Mouse (Mus musculus): ENCODE results near the gene Strip1. TPM values are rescaled to one million over a fixed set of nuclear protein-coding genes. Genes with fewer than 3 reads are reported as not detected.
A peak's percentile ranks its signal among the peaks of the same experiment; 100 is the strongest.

Strip1 gene
- total RNA-seq, 2 experiments from 2014 or later: 18.5 to 26.1 TPM

DNA sequence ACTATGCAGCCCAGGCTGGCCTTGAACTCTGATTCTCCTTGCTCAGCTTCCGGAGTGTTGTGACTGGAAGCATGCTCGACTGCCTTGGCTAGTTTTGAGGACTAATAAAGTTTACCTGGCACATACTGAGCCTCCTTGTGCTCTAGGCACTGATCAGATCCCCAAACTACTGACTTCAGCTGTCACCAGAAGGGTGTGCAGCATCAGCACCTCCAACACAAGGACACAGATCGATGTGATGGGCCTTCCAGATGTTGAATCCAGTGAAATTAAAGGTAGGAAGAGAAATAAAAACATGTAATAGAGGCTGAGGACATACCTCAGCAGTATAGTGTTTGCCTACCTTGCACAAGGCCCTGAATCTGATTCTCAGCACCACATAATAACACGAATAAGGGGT is 2.1 kb downstream of the Strip1 start:
- ATAC-seq (replicated peaks; ENCODE audit: poor library complexity): no peak

DNA sequence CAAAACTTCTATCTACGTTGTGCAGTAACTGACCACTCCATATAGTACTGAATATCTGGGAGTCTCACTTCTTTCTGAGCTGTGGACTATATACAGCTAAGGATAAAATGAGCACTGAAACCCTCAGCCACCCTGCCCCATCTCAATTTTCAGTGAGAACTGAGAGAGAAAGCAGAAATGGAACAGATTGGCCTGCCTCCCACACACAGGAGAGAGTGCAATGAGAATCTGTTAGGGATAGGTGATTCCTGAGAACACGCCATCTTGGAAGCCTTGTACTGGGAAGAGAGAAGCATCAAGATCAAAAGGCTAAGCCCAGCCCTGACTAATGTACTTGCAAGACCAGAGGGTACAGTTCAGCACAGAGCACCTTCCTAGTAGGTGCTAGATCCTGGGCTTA is 2.9 kb downstream of the Strip1 start:
- no peak for ATAC-seq (replicated peaks; ENCODE audit: poor library complexity)

DNA sequence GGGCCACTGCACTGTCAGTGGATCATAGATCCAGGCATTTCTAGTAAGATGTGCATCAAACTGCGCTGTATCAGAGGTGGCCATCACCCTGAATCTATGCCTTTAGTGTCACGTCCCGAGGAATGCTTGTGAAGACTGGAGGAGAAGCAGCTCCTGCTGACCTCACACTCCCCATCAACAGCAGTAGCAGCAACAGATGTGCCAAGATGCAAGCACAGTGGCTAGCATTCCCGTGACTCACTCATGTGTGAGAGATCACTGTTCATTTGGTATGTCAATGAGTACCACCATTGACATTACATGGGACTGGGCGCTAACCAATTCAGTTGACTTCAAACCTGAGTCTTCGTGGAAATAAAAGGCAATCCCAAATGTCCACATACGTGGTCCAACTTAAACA is 3.9 kb downstream of the Strip1 start:
- no peak for ATAC-seq (replicated peaks; ENCODE audit: poor library complexity)

DNA sequence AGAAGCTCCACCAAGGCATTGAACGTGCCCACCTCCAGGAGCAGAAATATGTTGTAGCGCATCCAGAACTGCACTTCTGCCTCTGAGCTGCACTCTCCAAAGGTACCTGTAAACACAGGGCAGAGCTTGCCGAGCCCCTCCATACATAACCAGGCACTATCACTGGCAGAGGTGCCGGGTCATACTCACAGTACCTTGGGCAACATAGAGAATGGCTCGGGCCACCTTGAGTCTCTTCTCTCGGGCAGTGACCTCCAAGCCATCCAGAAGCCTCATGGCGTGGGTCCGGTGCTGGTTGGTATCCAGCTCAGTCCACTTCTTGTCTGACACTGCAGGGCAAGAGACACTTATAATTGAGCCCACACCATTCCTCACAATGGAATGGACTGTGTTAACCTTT is 4.7 kb downstream of the Strip1 start:
- ATAC-seq (replicated peaks; ENCODE audit: poor library complexity): no peak

DNA sequence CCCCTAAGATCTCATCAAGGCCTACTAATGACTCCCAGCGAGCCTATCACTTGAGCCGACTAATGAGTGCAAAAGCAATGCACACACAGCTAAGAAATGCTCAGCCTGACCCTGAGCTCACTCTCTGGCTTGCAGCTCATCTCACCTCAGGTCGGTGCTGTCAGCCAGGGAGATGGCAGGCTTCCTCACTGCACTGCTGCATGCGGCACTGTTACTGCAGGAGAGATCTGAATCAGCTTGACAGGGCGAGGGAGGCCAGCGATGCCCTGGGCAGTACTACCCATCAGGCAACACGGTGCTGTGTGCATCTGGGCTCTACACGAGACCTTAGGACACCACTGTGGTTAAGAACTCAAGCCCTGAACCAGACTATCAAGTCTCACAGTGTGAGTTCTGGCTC is 6.0 kb downstream of the Strip1 start:
- ATAC-seq (replicated peaks; ENCODE audit: poor library complexity): no peak

DNA sequence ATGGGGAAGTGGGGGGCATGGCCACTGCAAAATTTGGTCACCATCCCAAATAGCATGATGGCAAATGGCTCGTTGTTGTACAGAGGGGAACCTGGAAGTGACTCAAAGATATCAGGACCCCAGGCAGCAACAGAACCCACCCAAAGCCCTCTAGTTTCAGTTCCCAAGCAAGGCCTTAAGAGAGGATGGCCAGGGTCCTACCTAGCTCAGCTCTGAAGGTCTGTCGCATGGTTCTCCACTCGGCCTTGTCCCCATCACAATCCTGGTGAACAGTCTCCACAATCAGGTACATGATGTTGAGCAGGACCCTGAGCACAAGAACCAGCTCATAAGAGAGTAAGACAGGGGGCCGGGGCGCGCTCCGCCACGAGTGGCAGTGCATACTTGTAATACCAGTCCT is 7.1 kb downstream of the Strip1 start:
- no peak for ATAC-seq (replicated peaks; ENCODE audit: poor library complexity)

DNA sequence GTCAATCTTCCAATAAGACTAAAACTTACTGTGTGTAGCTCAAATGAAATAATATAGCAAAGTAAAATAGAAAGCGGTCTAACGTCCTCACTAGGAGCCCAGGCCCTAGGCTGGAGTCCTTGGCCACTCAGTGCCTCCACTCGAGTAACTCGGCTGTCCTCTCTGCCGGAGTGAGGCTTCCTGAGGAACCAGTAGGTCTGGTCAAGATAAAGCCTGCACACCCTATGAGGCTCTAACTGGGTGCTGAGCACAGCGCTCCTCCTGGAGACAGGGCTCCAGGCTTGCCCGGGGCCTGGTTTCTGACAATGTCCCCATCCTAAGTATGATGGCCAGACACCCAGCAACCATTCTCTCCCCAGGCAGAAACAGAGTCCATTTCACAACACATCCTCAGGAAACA is 9.0 kb downstream of the Strip1 start:
- ATAC-seq (replicated peaks; ENCODE audit: poor library complexity): no peak

DNA sequence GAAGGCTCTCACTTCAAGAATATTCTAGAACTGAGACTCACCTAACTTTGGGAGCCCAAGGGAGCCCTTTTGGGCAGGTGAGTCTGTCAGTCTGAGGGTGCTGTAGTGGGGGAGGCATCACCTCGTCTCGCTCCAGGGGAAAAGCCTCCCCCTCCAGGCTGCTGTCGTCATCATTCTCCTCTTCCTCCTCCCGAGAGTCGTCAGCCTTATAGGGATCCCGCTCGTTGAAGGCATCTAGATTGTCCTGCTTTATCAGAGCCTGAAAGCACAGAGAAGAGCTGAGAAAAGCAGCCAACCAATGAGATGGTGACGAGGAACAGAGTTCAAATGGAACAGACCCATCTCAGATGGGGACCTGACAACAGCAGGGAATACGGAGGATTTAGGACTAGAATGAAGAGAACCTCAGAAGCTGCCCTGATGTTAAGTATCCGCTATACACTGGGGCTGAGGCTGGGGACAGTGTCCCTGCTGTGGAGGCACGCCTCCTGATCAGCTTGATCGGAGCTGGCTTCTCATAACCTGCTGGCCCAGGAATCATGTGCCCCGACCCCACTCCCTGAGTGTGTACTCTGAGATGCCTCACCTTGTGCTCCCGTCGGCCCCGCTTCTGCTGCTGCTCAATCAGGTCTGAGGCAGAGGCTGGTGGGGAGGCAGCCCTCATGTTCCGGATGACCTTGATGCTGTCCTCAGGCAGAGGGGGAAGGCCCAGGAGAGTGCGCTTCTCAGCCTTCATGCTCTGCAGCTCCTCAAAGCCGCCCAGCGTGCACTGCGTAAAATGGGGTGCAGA is 10.0 kb downstream of the Strip1 start:
- ATAC-seq (replicated peaks; ENCODE audit: poor library complexity): no peak

DNA sequence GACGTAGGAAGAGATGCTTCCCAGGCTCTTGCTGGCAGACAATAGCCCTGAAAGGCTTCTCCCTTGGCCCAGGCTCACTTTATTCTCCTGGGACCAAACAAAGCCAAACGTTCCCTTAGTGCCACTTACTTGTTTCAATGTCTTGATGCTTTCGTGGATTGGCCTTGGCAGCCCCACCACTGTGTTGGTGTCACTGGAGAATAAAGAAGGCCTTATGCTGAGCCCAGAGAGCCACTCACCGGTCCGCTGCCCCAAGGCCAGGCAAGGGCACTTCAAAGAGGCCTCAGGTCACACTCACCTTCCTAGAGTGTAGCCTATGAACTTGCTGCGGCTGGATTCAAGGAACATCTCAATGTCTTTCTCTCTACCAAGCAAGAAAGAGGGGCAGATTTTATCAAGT is 11.6 kb downstream of the Strip1 start:
- no peak for ATAC-seq (replicated peaks; ENCODE audit: poor library complexity)

DNA sequence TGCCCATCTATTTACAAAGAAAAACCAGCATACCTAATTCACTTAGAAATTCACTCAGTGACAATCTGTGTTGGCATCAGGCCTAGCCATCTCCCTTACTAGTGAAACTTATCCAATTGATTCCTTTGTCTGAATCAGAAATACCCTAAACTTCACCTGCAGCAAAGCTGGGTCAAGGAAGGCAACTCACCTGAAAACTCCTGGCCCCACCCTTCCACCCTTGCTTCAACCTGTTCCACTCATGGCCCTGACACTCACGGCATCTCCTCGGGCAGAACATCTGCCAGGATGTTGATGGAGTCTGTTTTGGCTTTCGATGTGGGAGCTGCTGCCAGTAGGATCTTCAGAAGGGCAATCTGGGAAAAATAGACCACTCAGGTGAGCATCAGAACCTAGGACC is 13.7 kb downstream of the Strip1 start:
- ATAC-seq (replicated peaks; ENCODE audit: poor library complexity): no peak

DNA sequence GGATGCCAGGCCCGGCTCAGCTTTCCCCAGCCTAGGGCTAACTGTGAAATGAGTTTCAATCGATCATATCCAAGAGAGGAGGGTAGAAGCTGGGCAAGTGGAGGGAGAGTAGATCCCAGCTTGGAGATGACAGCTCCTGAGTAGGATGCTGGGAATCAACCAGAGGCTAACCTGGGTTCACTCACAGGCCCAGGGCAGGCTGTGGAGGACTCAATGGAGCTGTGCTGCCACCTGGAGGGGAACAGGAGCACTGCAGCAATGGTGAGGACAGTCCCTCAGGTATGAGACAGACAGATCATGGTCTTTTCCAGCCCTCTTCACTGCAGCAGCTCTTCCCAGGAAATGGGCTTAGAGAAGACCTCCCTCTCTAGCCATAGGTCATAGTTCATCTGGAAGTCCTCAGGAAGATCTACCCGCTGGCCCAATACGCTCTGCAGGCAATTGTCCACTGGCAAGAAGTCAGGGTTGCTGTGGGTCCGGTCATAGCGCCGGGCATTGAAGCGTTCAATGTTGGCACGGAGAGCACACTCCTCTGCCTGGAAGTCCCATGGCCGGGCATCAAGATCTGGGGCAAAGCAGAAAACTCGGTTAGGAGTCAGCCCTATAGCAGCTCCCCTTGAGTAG is 18.5 kb downstream of the Strip1 start:
- ATAC-seq (replicated peaks; ENCODE audit: poor library complexity): peak; percentile 95

DNA sequence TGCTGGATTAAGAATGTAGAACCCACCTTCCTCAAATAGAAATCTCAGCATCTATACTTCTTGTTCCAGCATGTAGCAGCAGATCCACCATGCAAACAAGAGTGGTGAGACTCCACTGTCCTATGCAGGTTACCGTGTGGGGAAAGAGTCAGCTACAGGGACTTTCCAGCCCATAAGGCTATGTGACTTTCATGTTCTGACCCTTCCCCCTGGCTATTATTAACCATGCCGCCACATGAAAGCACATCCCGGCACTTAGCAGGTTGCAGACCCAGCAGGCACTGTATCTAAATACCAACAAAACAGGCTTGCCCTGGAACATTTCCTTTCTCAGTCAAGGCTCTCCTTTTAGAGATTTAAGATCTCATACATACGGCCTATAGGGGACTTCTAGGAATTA is 20.1 kb downstream of the Strip1 start:
- ATAC-seq (replicated peaks; ENCODE audit: poor library complexity): no peak

DNA sequence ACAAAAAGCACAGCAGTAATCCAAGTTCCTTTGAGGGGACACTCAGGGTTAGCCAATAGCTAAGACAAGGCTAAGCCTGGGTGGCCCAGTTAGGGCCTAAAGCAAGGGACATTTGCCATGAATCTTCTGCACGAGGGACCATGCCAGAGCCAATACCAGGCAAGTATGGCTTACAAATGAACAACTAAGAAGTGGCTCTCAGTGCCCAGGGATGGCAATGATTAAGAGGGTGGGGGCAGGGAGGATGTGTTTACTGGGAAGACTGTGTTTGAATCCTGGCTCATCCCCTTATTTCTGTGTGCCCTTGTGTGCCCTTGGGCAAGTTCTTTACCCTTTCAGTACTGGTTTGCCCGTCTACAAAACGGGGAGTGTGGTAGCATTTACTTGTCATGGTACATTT is 22.1 kb downstream of the Strip1 start:
- ATAC-seq (replicated peaks; ENCODE audit: poor library complexity): no peak

DNA sequence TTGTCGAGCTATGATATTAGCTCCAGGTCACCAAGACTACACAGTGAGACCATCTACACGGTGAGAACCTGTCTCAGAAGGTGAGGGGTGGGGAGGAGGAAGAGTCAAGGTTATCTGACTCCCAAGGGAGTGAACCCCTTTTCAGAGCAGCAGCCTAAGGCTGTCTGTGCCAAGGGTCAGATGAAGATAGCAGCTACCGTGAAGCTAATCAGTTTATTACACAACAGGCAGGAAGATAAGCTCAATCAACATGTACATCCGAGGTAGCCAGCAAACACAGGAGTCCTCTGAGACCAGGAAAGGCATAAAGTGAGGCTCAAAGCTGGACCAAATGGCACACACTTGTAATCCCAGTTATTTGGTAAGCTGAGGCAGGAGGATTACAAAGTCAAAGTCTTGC is 22.7 kb downstream of the Strip1 start:
- no peak for ATAC-seq (replicated peaks; ENCODE audit: poor library complexity)

DNA sequence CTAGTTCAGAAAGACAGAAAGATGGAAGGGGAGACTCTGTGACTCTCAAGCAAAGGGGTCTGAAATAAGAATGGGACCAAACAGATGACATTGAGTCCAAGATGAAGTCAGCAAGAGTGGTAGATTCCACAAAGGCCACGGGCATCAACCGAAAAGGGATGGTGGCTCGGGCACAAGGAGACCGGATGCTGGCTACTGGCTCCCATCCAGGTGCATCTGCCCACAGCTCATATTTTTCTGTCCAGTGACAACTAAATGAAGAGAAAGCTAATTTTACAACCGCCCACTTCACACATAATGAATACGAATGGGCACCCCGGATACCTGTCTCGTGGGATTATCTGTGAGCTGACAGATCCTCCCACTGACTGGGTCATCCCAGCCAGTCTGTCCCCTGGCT is 24.3 kb downstream of the Strip1 start:
- ATAC-seq (replicated peaks; ENCODE audit: poor library complexity): no peak

DNA sequence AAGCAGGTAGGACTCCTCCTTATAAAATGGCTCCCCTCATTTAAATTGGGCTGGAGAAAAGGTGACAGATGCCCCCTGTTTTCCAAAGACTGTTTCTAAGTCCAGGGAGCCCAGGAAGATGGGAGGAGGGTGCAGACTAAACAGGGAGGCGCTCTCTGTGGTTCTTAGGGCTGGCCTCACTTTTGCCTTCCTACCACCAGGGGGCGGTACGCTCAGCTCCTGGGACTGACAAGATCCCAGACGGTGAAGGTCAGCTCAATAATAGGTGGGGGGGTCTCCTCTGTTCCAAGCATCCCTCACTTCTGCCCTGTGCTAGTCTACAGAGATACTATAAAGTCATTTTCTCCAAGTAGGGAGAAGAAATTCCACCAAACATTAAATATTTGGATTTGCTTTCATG is 26.2 kb downstream of the Strip1 start:
- peak; percentile 90 for ATAC-seq (replicated peaks; ENCODE audit: poor library complexity)

DNA sequence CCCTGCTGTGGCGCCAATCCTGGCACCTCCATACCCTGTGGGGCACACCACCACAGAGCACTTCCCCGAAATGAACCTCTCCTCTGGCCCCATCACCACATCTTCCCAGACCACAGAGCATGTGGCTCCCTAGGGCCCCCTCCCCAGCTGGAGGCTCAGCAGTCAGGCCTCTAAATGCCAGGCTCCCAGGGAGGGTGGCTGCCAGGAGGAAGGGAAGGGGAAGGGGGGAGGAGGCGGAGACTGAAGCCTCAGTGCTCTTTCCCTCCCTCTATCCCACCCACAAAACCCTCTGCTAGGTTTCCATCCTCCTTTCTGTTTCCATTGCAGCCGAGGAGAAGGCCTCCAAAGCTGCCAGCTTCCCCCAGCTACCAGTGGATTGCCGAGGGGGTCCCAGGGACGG is 31.4 kb downstream of the Strip1 start:
- ATAC-seq (replicated peaks; ENCODE audit: poor library complexity): no peak

DNA sequence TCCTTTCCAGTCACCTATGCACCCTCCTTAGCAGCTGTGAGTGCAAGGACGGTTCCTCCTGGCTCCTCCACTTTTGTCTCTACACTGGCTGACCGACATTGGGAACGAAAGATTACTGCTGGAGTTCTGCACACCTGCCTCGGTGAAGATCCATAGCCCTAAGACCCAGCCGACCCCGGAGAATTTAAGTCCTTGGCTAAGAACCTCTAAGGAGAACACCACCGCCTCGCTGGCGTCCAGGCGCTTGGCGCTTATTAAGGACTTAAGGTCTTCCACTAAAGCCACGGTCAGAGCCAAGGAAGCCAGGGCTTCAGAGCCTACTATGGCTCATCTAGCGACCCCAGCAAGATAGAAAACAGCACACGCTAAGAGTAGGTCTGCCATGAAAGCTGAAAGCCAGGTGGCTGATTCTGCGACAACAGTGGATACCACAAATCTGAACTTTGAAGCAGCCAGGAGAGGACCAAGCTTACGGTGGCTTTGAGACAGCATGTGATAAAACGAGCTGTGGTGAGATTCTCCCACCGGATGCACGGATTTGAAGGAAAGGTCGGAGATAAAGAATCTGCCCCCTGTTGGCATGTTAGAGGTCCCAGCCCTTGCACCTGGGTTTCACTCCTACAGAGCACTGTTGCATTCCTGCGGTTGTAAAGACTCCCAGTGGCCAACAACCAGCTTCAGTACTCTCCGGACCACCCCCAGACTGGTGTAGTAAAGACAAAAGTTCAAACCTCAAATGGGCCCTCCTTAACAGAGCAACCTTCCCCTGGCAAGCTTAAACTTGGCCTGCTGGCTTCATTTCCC is 33.7 kb downstream of the Strip1 start:
- no peak for ATAC-seq (replicated peaks; ENCODE audit: poor library complexity)

DNA sequence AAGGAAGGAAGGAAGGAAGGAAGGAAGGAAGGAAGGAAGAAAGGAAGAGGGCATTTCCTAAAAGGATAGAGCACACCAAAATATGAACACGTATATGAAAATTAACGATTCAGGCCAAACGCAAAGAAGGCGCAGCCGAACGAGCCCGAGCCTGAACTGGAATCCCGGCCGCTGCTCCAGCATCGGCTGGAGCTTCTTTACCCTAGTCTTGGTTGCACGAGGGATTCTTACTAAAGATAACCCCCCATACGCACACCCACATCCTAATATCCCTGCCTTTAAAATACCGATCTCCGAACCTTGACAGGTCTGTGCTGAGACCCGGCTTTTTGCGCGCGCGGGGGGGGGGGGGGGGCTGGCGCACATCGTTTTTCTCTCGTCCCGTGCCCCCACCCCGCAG is 34.4 kb downstream of the Strip1 start:
- ATAC-seq (replicated peaks; ENCODE audit: poor library complexity): no peak

DNA sequence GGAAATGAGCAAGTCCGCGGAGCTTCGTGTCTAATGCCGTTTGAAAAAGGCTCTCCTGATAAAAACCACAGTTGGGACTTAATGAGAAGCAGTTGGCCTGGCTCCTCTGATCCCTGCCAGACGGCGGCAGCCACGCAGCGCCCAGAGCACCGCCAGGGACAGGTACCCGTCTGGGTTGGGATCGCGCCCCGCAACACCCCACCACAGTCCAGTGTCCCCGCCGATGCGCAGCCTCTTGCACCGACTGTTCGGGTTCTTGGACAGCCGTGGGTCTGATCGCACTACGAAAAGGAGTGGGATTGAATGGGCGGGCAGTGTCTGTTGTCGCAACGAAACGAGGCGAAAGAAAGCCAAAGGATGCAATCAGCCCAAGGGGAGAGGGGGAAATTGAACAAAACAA is 34.9 kb downstream of the Strip1 start:
- 0 out of 2 replicates have a peak, but pooled peaks have one; percentile 18 for ATAC-seq (replicated peaks; ENCODE audit: poor library complexity)

DNA sequence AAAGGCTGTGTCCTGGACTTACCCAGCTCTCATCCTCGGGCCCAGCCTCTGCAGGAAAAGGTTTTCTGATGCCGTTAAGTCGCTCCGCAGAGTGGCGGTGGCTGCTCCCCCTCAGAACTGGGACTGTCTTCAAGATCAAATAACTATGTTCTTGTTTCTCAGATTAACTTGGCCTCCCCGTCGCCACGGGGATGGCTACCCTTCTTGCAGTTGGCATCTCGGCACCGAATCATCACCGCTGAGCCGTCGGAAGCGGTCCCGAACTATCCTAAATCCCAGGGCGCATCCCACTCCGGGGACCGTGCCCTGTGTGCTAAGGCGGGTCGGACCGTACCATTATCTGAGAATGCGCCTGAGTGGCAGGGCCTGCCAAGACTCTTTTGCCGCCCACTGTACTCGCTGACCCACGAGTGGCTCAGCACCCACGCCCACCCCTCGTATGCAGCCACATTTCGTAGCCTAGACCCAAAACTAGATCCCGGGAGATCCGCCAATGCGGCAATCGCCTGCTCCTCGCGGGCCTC is 35.5 kb downstream of the Strip1 start:
- ATAC-seq (replicated peaks; ENCODE audit: poor library complexity): no peak

Data from megakaryocyte progenitor cell, adult 5-6 weeks (primary cell).